Mouse (Mus musculus): ENCODE results near the gene Tet2. TPM values are rescaled to one million over a fixed set of nuclear protein-coding genes. Genes with fewer than 3 reads are reported as not detected.

The Tet2 gene
- polyA plus RNA-seq, 1 experiment from 2014 or later = 5.1 TPM

- Histone ChIP-seq H3K27ac (no peak overlapping the region), H3K9me3 (replicated peaks) (no peaks in the 10 kb centered on the region)
Measured at GRCm38 (mm10) chr3:133423073-133423472, 121.9 kb downstream of the Tet2 start.

GRCm38 (mm10) chr3:133414747-133415146 is 130.2 kb downstream of the Tet2 start:
- no peak overlapping the region for H3K9ac ChIP-seq
- no peak overlapping the region for H3K27ac ChIP-seq
- H3K4me3 ChIP-seq = no peak overlapping the region
- H3K4me1 ChIP-seq = no peaks in the 10 kb centered on the region
- WGBS (ENCODE audit: insufficient replicate concordance) = 65% methylated on average over 4 of the region's 4 CpGs
- no peaks in the 10 kb centered on the region for H3K36me3 ChIP-seq
- no peak overlapping the region for H3K4me2 ChIP-seq
- H3K9me3 ChIP-seq (replicated peaks) = no peaks in the 10 kb centered on the region
- ATAC-seq = no peak
- H3K27me3 ChIP-seq (replicated peaks) = no peaks in the 10 kb centered on the region

More at GRCm38 (mm10) chr3:133423073-133423472, 121.9 kb downstream of the Tet2 start:
- Histone ChIP-seq H3K4me3 (no peak overlapping the region), H3K4me1 (no peaks in the 10 kb centered on the region), H3K4me2 (no peak overlapping the region), H3K36me3 (no peaks in the 10 kb centered on the region), H3K27me3 (replicated peaks) (no peaks in the 10 kb centered on the region), H3K9ac (no peak overlapping the region)
- no peak for ATAC-seq

Small RNA genes lying within 50 kb of the gene (microRNA-seq; reads per million reads assigned to microRNA genes)
- not detected for gene Gm25042

Other genes with a start within 250 kb of the Tet2 start
- gene Ppa2, start 235.0 kb downstream of the Tet2 start, polyA plus RNA-seq (2016; fragmentation: Nextera tagmentation; extraction: Ambion mirVana) = 68.4 and 71.8 TPM in 2 replicates

Data from liver, embryonic 12.5 days (tissue).